Mouse (Mus musculus) megakaryocyte, embryonic 14.5 days (primary cell): ENCODE results near the gene Col1a1. TPM values are rescaled to one million over a fixed set of nuclear protein-coding genes. Genes with fewer than 3 reads are reported as not detected.

ENCODE experiments used
- H3K27me3 ChIP-seq: replicated peaks from 2 replicates; pipeline ENCODE3; 2012; ENCODE audit warnings: inconsistent platforms
- H3K36me3 ChIP-seq: replicated peaks from 2 replicates; pipeline ENCODE3; 2012; ENCODE audit warnings: low read length, inconsistent platforms, mixed read lengths
- H3K4me1 ChIP-seq: 2 replicates; pipeline ENCODE4 v1.6.1; 2012; ENCODE audit warnings: inconsistent platforms
- H3K4me3 ChIP-seq: replicated peaks from 2 replicates; pipeline ENCODE3; 2012; ENCODE audit warnings: moderate library complexity, mild to moderate bottlenecking, inconsistent platforms
- H3K9me3 ChIP-seq: 2 replicates; pipeline ENCODE4 v1.6.1; 2012; ENCODE audit warnings: inconsistent platforms
- FLI1 ChIP-seq: IDR thresholded peaks from 2 replicates; pipeline ENCODE4 v1.6.1; 2012; ENCODE audit warnings: low read length, inconsistent platforms, mixed read lengths
- GATA1 ChIP-seq: IDR thresholded peaks from 3 replicates; pipeline ENCODE4 v1.6.1; 2012; ENCODE audit warnings: mixed read lengths, low read length, inconsistent platforms, borderline replicate concordance
- polyA plus RNA-seq: library from polyadenylated mRNA; stranded (reverse); fragments of >175 nt; gene quantifications from 2 replicates; pipeline ENCODE4 v1.2.3, GENCODE M21; 2012; ENCODE audit warnings: low replicate concordance; ENCODE audit not compliant: insufficient read depth

Col1a1 gene
- polyA plus RNA-seq, 1 experiment = not detected

DNA sequence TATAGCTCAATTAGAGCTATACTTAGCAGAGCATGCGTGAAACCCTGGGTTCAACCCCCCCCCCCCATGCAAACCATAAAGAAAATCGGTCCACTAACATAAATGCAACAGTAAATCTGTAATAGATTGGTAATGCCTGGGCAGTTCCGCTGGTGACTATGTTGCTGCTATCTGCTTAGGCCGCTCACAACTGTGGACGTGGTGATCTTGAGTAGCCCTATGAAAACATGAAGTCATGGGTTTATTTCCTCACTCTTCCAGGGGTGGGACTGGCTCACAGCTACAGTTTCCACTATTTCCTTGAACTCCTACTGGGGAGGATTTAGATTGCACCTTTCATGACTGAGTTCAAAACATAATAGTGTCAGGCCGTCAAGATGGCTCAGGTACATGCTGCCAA lies 18.3 kb upstream of the Col1a1 start:
- peaks cover 40% of the 10 kb centered on the region for H3K27me3 ChIP-seq
- H3K4me3 ChIP-seq = no peak overlapping the region
- H3K36me3 ChIP-seq = no peaks in the 10 kb centered on the region
- peaks cover 12% of the 10 kb centered on the region for H3K4me1 ChIP-seq
- H3K9me3 ChIP-seq = no peaks in the 10 kb centered on the region
- TF ChIP-seq GATA1 (no peak), FLI1 (no peak)

- Histone ChIP-seq H3K4me3 (no peak overlapping the region), H3K36me3 (no peaks in the 10 kb centered on the region), H3K9me3 (no peaks in the 10 kb centered on the region; the same call in 1 of the 2 replicates), H3K27me3 (peaks cover 30% of the 10 kb centered on the region), H3K4me1 (peaks cover 8% of the 10 kb centered on the region)
- no peak for TF ChIP-seq GATA1
- no peak for TF ChIP-seq FLI1
Observed at GRCm38 (mm10) chr11:94920996-94921401, 15.0 kb upstream of the Col1a1 start.

GRCm38 (mm10) chr11:94924977-94925376 lies 11.0 kb upstream of the Col1a1 start:
- H3K36me3 ChIP-seq = no peaks in the 10 kb centered on the region
- TF ChIP-seq GATA1 = no peak
- TF ChIP-seq FLI1 = no peak
- no peaks in the 10 kb centered on the region; the same call in 1 of the 2 replicates for H3K9me3 ChIP-seq
- no peak overlapping the region for H3K4me3 ChIP-seq
- H3K4me1 ChIP-seq = peaks cover 4% of the 10 kb centered on the region; the same call in 1 of the 2 replicates
- peaks cover 55% of the 10 kb centered on the region for H3K27me3 ChIP-seq

DNA sequence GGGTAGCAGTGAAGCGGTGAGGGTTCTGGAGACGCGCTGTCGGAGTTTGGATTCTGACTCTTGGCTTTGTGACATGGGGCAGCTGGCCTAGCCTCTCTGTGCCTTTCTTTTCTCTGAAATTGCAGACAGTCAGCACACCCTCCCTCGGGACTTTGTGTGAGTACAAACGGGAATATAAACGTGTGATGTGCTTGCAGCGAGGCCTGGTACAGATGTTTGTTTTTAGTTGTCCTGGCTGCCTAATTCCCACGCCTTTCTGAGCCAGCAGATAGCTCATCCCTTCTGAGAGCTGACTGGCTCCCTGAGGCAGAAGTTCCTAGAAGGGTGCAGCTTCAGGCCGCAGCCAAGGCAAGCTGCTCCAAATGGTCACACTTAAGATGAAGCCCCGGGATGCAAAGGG lies 9.6 kb upstream of the Col1a1 start:
- H3K36me3 ChIP-seq = no peaks in the 10 kb centered on the region
- no peak overlapping the region for H3K4me3 ChIP-seq
- H3K9me3 ChIP-seq = no peaks in the 10 kb centered on the region; the same call in 1 of the 2 replicates
- peaks cover 61% of the 10 kb centered on the region for H3K27me3 ChIP-seq
- TF ChIP-seq FLI1 (no peak), GATA1 (no peak)
- H3K4me1 ChIP-seq = peaks cover 4% of the 10 kb centered on the region; the same call in 1 of the 2 replicates

- no peaks in the 10 kb centered on the region for H3K36me3 ChIP-seq
- H3K9me3 ChIP-seq = no peaks in the 10 kb centered on the region; the same call in 1 of the 2 replicates
- no peak for TF ChIP-seq FLI1
- no peak for TF ChIP-seq GATA1
- peaks cover 4% of the 10 kb centered on the region; the same call in 1 of the 2 replicates for H3K4me1 ChIP-seq
- H3K4me3 ChIP-seq = no peak overlapping the region
- peaks cover 71% of the 10 kb centered on the region for H3K27me3 ChIP-seq
Observed at GRCm38 (mm10) chr11:94927771-94928291, 8.2 kb upstream of the Col1a1 start.

GRCm38 (mm10) chr11:94928820-94929219 lies 7.2 kb upstream of the Col1a1 start:
- Histone ChIP-seq H3K27me3 (peaks cover 78% of the 10 kb centered on the region), H3K9me3 (no peaks in the 10 kb centered on the region; the same call in 1 of the 2 replicates), H3K4me3 (no peak overlapping the region), H3K4me1 (peaks cover 4% of the 10 kb centered on the region; the same call in 1 of the 2 replicates), H3K36me3 (no peaks in the 10 kb centered on the region)
- TF ChIP-seq GATA1 = no peak
- no peak for TF ChIP-seq FLI1

GRCm38 (mm10) chr11:94929599-94929998 lies 6.4 kb upstream of the Col1a1 start:
- H3K9me3 ChIP-seq = no peaks in the 10 kb centered on the region
- H3K27me3 ChIP-seq = peaks cover 81% of the 10 kb centered on the region
- H3K36me3 ChIP-seq = no peaks in the 10 kb centered on the region
- H3K4me1 ChIP-seq = peaks cover 4% of the 10 kb centered on the region; the same call in 1 of the 2 replicates
- TF ChIP-seq FLI1 = no peak
- no peak for TF ChIP-seq GATA1
- no peak overlapping the region for H3K4me3 ChIP-seq

DNA sequence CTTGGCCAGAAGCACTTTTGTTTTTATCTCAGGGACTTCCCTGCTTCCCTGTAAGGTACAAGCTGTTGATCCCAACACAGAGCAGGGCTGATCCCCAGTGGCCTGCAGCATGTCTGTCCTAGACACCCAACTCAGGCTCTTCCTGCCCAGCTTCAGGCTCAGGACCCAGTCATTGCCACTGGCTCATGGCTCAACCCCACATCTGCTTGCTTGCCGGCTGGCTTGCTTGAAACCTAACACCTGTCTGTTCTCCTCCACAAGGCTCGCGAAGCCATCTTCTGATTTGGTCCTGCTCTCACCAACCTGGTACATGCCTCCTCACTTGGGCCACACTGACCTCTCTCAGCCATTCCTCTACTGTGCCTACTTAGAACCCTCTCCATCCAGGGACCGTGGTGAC lies 5.9 kb upstream of the Col1a1 start:
- Histone ChIP-seq H3K27me3 (peaks cover 86% of the 10 kb centered on the region), H3K36me3 (no peaks in the 10 kb centered on the region), H3K4me1 (peaks cover 4% of the 10 kb centered on the region; the same call in 1 of the 2 replicates), H3K9me3 (no peaks in the 10 kb centered on the region), H3K4me3 (no peak overlapping the region)
- TF ChIP-seq GATA1 (no peak), FLI1 (no peak)

- Histone ChIP-seq H3K4me1 (peaks cover 28% of the 10 kb centered on the region), H3K36me3 (no peaks in the 10 kb centered on the region), H3K27me3 (peaks cover 88% of the 10 kb centered on the region), H3K4me3 (no peak overlapping the region), H3K9me3 (no peaks in the 10 kb centered on the region)
- TF ChIP-seq FLI1 (no peak), GATA1 (no peak)
Observed at GRCm38 (mm10) chr11:94933584-94933983, 2.4 kb upstream of the Col1a1 start.

GRCm38 (mm10) chr11:94934526-94934925 lies 1.5 kb upstream of the Col1a1 start:
- no peaks in the 10 kb centered on the region for H3K9me3 ChIP-seq
- peaks cover 85% of the 10 kb centered on the region for H3K27me3 ChIP-seq
- TF ChIP-seq FLI1 = no peak
- no peak for TF ChIP-seq GATA1
- peaks cover 24% of the 10 kb centered on the region for H3K4me1 ChIP-seq
- no peak overlapping the region for H3K4me3 ChIP-seq
- no peaks in the 10 kb centered on the region for H3K36me3 ChIP-seq
